Mouse (Mus musculus) CD8-positive naive resting alpha-beta T cell, adult 2 months (primary cell): ENCODE results near the gene Uqcr11.

Experiments used
- DNase-seq, 2 experiments: peaks; one replicate each; pipeline ENCODE4 v3.0.0; 2022; ENCODE audit warnings: low read depth in 2 of 2, low spot score in 2 of 2

Uqcr11 gene

DNA sequence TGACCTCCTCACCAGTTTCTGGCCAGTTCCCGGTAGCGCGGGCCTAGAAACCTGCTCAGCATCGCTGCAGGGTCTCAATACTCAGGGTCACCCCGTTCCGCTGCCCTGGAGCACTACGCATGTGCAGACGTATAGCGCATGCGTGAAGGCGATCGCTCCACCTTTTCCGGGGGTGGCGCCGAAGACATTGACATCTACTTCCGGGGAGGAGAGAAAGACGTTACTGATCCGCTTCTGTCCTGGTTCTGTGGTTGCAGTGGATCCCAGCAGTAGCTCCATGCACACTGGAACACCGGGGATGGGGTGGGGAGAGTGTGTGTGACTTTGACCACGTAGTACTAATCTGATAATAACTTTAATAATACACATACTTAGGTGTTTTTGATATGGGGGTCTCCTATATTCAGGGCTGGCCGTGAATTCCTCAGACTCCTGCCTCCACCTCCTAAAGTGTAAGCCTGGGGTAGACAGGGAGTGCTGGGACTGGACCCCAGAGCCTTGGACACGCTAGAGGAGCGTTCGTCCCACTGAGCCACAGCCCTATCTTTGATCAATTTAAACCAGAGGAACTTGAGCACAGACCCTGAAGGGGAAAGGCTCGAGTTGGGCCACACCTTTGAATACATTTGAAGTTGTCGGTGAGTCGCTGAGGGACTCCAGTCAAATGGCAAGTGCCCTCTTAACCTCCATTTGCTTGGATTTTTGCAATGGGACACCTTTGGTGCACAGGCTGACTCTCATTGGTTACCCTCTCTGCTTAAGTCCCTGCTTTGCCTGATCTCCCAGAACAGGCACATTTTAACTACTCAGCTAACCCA lies at the start of gene Uqcr11:
Gene Uqcr11, minus strand, starts transcription at position 147 of the 818 bp plus-strand sequence.
- peak; percentile 85 to 89 for DNase-seq

DNA sequence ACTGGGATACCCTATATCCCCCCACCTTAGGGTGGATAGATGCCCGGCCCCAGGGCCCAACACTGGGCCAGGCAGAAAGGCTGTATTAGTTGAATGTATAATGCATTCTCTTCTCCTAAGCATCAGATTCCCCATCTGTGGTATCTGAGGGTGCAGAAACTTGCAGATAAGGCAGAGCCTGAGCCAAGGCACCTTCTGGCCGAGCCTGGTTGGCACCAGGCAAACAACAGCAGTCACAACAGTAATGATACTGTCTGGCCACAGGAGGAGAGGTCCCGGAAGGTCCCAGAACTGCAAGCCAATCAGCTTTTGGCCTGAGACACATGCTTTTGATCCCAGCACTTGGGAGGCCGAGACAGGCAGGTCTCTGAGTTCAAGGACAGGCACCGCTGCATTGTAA lies 49.1 kb upstream of the Uqcr11 start:
- no peak for DNase-seq

DNA sequence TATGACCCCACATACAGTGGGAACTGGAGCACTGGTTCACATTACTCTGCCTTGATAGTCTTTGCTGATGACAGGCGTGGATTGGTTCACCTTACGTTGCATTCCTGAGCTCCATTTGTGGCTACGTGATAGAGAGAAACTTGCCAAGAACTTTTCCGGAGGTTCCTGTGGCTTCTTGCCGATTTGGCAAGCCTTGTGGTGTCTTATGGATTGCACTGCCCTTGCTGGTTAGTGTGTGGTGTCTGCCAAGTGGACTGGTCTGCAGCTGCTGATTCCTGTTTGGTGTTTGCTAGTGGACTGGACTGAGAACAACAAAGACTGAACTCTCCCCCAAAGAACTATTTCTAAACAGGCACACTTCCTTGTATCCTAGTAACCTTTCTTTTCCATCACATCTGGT lies 48.2 kb upstream of the Uqcr11 start:
- no peak for DNase-seq

DNA sequence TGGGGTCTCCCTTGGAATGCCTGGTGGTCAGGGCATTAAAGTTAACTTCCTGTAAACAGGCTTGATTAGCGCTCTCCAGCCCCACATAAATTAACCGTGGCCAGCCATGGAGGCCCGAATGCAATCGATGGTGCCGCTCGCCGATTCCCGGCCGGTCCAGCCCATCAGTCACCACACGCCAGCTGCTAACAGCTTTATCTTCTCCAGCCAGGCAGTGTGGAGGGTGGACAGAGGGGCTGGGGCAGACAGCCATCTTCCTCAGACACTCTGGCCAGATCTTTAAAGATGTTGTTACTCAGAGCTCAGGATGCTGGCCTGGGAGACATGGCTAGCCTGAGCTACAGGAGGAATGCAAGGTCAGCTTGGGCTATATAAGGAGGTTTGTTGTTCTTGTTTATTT lies 47.0 kb upstream of the Uqcr11 start:
- no peak for DNase-seq

DNA sequence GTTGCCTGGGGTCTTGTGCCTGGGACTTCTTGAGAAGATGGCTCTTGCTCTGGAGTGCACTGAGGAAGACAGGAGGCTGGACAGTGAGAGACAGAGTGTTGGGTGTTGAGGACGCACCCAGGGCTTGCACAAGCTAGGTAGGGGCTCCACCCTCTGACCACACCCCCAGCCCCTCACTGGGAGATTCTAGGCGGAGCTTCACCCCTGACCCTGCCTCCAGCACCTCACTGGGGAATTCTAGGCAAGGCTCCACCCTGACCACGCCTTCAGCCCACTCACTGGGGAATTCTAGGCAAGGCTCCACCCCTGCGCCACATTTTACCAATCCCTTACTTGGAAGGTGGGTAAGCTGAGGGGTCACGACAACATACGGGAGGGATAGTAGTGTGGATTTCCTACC lies 44.0 kb upstream of the Uqcr11 start:
- no peak for DNase-seq

DNA sequence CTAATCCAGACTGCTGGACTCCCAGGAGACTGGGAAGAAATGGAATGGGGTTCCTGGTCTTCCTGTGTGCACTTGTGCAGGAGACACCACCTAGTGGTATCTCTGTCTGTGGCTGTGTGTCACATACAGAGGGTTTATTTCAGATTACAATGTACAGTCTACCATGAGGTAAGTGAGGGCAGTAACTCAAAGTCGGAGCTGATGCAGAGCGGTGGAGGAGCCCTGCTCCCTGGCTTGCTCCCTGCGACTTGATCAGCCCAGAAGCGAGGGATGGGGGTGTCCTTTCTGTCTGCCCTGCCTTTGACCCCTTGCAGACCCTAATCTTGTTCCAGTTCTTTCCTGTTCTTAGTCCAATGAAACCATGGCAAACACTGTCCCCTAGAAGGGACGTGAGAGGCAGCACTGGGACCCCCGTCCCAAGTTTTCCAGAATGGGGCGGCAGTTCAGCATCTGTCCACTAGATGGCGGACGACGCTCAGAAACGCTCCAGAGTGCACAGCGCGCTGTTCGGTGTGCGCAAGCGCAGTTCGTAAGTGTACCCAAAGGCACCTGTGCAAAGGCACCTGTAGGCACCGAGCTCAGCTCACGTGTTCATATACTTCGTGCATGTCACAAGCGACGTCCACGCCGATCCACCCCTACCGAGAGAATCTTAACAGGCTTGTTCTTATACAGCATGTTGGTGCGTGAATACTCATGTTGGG lies 39.4 kb upstream of the Uqcr11 start:
- peak; percentile 78 to 79 for DNase-seq

DNA sequence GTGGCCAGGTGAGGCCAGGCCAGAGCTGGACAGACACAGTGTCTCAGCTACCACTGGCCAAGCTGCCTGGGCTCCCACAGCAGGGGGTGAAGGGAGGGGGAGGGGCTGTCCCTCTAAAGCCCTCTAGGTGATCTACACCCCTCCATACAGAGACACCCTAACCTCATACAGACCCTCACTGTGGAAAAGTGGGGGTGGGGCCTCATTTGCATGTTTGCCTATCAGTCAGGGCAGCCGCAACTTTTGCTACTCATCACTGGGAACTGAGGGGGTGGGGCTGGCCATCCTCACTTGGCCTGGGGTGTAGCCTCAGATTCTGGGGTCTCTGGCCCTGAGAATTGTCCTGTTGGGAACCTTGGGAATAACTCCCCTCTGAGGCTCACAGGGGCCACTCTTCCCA lies 38.4 kb upstream of the Uqcr11 start:
- no peak for DNase-seq

DNA sequence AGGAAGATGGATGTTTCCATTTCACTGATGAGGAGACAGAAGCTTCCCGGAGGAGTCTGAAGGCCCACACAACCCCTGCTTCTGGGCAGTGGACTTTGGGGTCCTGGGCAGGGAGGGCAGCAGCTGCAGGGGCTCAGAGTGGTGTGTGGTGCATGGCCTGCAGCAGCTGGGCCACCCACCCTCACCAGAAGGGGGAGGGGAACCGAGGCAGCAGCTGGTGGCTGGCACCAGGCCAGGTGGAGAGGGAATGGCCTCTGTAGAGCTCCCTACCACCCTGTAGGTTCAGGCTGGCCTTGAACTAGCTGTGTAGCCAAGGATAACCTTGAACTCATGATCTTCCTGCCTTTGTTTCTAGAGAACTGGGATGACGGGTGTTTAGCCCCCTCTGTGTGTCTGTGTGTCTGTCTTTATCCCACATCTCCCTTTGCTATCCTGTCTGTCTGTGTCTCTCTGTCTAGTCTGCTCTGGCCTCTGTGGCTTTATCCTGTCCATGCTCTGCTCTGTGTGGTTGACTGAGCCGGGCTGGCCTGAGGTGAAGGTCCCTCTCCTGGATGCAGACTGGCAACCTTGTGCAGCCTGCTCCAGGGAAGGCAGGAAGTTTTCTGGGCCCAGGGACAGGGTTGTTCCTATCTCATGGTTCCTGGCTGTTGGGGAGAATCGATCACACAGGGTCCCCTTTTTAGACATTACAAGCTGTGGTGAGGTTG lies 37.9 kb upstream of the Uqcr11 start:
- DNase-seq, result no peak

DNA sequence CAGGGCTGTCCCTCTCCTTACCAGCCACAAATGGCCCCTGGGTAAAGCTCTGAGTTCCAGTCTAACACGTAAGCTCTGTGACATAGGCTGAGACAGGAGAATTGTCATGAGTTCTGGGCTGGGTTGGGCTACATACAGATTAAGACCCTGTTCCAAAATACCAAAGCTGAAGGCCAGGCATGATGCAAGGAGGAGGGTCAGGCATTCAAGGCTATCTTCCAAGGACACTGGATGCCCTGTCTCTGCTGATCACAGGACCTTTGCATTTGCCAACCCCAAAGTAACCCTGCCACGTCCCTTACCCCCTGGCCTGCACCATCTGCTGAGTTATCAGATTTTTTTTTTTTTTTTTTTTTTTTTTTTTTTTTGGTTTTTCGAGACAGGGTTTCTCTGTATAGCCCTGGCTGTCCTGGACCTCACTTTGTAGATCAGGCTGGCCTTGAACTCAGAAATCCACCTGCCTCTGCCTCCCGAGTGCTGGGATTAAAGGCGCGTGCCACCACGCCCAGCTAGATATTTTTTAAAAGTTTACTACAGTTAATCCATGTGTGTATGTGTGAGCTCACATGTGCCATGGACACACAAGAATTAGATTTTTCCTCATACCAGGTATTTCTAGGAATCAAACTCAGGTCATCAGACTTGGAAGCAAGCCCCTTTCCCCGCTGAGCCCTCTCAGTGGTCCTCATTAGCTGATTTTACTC lies 37.1 kb upstream of the Uqcr11 start:
- DNase-seq, result no peak

DNA sequence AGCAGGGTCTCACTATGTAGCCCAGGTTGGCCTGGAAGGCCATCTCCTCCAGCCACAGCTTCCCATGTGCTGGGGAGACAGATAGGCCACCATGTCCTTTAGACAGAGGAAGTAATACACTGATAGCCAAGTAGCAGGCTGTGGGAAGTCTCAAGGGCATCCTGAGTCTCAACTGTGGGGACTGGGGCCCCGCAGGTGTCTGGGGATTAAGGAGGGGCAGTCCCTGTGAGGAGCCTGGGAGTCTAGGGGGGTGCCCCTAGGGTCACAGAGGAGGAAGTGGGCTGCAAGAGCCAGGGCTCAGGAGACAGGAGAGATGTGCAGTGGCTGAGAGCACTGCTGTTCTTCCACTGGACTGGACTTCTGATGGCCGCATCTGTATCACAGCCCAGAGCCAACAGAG lies 36.4 kb upstream of the Uqcr11 start:
- no peak for DNase-seq

DNA sequence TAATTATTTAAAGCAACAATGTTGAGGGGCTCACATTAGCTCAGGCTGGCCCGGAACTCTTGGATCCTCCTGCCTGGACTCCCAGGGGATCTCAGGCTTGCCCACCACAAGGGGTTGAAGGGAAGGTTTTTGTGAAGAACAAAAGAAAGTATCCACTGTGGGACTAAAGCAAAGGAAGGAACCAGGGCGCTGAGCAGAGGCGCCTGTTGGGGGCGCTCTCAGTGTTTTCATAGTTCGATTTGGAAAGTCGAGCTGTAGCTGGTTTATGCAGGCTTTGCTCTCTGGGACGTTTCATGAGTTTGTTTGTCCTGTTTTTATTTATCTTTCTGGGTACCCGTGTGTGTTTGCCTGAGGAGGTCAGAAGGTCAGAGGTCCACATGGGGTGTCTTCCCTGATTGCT lies 35.0 kb upstream of the Uqcr11 start:
- DNase-seq, result no peak

DNA sequence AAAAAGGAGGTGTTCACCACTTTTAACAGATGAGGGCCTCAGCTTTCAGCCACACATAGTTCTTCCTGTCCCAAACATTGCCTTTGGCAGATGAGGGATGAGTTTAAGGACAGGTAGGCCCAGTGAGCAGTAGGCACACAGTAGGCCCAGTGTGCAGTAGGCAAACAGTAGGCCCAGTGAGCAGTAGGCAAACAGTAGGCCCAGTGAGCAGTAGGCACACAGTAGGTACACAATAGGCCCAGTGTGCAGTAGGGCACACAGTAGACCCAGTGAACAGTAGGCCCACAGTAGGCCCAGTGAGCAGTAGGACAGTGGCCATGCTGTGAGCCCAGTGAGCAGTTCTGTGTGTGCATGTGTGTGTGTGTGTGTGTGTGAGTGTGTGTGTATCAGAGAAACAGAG lies 33.4 kb upstream of the Uqcr11 start:
- no peak for DNase-seq

DNA sequence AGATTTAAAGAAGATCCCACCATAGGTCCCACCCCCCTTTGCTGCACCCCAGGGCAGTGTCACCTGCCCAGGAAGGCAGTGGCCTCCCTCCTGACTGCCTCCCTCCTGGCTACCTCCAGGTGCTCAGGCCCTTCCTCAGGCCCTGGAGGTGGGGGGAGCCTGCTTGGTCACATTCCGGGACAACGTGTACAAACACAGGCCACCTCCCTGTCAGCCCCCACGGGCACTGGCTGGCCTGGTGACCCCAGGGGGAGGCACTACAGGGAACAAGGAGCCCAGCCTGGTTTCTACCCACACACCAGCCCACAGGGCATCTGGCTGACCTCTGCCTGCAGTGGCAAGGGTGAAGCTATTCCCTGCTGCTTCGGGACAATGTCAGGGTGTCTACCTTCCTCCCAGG lies 31.3 kb upstream of the Uqcr11 start:
- DNase-seq, result no peak

DNA sequence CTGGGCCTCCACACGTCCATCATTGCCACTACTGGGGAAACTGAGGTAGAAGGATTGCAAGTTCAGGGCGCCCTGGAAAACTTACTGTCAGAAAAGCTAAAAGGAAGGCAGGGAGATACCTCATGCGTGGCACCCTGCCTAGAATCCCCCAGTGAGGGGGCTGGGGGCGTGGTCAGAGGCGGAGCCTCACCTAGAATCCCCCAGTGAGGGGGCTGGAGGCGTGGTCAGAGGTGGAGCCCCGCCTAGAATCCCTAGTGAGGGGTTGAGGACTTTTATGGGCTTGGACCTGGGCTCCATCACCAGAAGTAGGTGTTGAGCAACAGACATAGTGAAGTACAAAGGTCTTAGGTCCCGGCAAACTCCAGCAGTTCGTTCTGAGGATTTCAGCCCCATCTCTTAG lies 29.6 kb upstream of the Uqcr11 start:
- no peak for DNase-seq

DNA sequence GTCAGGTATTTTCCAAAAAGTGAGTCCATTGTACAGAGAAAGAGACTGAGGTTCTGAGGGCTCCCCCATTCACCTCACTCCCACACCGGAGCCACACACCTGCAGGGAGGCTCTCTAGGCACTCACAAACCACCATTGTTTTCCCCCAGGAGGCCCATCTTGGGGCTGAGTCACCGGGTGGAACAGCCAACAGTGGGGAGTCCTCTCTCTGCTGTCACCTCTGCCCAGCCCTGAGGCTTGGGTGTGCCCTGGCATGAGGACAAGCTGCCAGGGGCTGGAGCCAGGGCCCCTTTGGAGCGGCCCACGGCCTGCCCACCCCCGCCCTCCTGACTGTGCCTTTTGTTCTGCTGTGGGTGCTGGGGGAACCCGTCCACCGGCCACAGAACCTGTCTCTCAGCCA lies 29.1 kb upstream of the Uqcr11 start:
- no peak for DNase-seq

DNA sequence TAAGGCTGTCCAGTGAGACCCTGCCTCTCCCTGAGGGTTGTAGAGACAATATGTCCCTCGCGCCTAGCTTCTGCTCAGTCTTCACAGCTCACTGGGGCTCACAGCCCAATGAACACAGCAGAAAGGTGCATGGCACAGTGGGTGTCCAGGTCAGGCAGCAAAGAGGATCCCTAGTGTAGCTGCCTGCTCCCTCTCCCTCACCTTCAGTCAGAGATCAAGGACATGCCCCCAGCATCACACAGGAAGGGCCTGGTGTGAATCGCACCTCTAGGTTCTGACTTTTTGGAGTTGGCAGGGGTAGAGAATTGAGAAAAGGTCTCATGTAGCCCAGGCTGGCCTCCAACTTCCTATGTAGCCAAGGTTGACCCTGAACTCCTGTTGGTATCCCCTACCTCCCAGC lies 28.2 kb upstream of the Uqcr11 start:
- DNase-seq, result no peak

DNA sequence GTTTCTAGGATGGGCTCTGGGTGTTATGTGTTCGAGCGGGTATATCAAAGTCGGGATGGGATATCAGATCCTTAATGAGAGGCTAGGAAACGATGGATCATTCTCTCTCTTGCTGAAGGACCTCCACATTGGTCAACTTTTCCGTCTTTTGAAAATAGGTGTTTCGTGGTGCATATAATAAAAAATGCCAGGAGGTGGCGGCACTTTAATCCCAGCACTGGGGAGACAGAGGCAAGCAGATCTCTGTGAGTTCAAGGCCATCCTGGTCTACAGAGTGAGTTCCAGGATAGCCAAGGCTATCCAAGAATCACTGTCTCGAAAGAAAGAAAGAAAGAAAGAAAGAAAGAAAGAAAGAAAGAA lies 27.6 kb upstream of the Uqcr11 start:
- no peak for DNase-seq

DNA sequence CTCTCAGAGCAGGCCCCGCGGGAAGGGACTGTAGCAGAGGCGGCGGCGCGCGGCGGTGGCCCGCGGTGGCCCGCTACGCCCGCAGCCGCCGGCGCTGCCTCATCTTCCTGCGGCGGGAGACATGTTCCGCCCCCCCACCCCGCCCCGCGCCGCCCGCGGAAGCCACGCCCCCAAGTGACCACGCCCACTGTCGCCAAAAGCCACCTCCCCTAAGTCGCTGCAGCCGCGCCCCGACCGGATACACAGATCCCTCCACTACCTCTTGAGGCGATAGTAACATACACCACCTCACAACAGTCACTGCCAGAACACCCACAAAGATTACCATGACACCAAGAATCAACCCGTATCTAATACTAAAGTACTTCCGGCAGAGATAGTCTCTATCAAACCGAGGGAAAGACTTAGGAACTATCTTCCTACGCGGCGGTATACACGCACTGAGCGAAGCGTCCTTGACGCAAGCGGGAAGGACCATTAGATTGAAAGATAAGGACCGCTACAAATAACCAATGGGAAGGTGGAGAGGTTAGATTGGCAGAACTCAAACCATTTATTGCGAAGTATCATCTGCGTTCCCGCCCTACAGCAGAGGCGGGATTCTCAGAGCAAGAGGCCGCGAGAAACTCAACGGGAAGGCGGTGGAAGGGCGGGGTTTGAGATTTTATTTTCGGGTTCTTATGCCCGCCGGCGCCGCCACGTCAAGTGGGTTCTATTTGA lies 27.0 kb upstream of the Uqcr11 start, which contains the start of gene Tcf3:
Gene Tcf3, minus strand, starts transcription at position 135 of the 720 bp plus-strand sequence.
- peak; percentile 94 to 95 for DNase-seq

DNA sequence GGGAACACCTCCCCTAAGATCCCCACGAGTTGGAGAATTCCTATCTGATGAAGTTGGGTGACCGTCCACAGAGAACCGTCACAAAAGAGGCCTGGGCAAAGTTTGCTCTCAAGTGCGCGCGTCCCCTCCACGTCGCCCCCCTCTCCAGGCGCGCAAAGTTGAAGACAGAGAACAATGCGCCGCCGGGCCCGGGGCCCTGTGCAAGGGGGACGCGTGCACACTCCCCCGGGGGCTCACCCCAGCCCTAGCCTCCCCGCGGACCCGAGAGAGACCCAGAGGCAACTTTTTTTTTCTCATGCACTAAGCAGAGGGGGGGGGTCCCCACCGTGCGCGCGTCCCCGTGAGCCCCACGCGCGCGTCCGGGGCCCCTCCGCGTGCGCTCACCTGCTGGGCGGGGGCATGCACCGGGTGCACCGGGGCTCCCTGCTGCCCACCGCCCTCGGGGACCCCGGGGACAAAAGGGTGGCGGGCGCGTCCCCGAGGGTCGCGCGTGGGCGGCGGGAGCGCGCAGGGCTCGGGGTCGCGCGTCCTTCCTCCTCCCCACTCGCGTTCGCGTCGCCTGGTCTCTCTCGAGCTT lies 26.4 kb upstream of the Uqcr11 start:
- DNase-seq, result peak; percentile 26 to 36

DNA sequence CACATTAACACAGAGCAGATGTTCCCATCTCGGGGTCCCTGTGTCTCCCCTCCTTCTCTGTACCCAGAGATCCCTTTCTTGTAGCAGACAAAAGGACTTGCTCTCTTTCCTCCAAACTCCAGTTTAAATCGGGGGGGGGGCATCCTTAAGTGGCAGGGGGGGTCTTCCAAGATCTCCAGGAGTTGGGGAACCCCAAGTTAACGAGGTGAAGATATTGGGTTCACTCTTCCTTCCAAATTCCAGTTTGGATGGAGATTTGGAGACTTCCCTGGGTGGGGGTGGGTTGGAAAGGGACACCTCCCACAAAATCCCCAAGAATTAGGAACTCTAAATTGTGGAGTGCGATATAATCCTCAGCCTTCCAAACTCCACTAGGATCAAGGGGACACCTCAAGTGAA lies 25.8 kb upstream of the Uqcr11 start:
- DNase-seq, result no peak
